Comparison of ENCODE assay signal across 12 mouse cellular contexts in genomic region chr5:131647104-131647682, GRCm38 (mm10).
DNase-seq lines count a peak whose midpoint lies in the region; ATAC-seq and TF ChIP-seq lines count a peak whose summit lies in the region.
"Had no signal": no experiment of that assay in that cellular context is flagged by ENCODE, and none has a peak within 500 bp of the region (broad histone marks: within the 10 kb centered on the region; RNA-seq: fewer than 3 reads in every experiment).

No protein-coding gene starts in this region.

- H3K36me3 ChIP-seq in kidney, embryonic 14.5 days (ENCODE audit: control insufficient read depth, insufficient read depth, low read length) = no peaks in the 10 kb centered on the region
- no peaks in the 10 kb centered on the region for H3K36me3 ChIP-seq in embryonic facial prominence, embryonic 10.5 days (replicated peaks)
- H3K36me3 ChIP-seq in forebrain, embryonic 15.5 days = no peaks in the 10 kb centered on the region

- H3K27ac ChIP-seq in gastrocnemius, adult 2 months = peak overlapping the region; percentile 61
- no peak overlapping the region for H3K27ac ChIP-seq in kidney, embryonic 14.5 days (ENCODE audit: low read depth, low read length)
- peak overlapping the region; percentile 5; the same call in 1 of the 2 replicates for H3K27ac ChIP-seq in embryonic facial prominence, embryonic 10.5 days (replicated peaks)
- H3K27ac ChIP-seq in forebrain, embryonic 15.5 days (replicated peaks) = peak overlapping the region; percentile 41; the same call in 1 of the 2 replicates

- H3K4me1 ChIP-seq in kidney, embryonic 14.5 days (ENCODE audit: control insufficient read depth, insufficient read depth, low read length) = peaks cover 44% of the 10 kb centered on the region
- peaks cover 68% of the 10 kb centered on the region for H3K4me1 ChIP-seq in embryonic facial prominence, embryonic 10.5 days
- H3K4me1 ChIP-seq in forebrain, embryonic 15.5 days = peaks cover 59% of the 10 kb centered on the region

- WGBS in kidney, embryonic 14.5 days = 39% methylated on average over 4 of the region's 4 CpGs
- 45% methylated on average over 4 of the region's 4 CpGs for WGBS in embryonic facial prominence, embryonic 10.5 days
- WGBS in forebrain, embryonic 15.5 days = 24% methylated on average over 4 of the region's 4 CpGs

- H3K4me2 ChIP-seq in kidney, embryonic 14.5 days (replicated peaks; ENCODE audit: low read depth, low read length) = no peak overlapping the region
- no peak overlapping the region for H3K4me2 ChIP-seq in forebrain, embryonic 15.5 days (replicated peaks)

- no peak for ATAC-seq in kidney, embryonic 14.5 days (ENCODE audit: low FRiP score, low TSS enrichment)
- ATAC-seq in forebrain, embryonic 15.5 days (replicated peaks) = no peak

- intact Hi-C loops in gastrocnemius, adult 2 months (cut with DNase I) = loop anchor here (5.0 kb wide), 2 partner anchors 90 to 110 kb away; no protein-coding TSS in a partner anchor
- intact Hi-C loops in gastrocnemius, postnatal 36 days (cut with DNase I) = no loop called here

- H3K9ac ChIP-seq in kidney, embryonic 14.5 days (ENCODE audit: low read depth, low read length) = no peak overlapping the region
- H3K9ac ChIP-seq in forebrain, embryonic 15.5 days (replicated peaks) = no peak overlapping the region

- H3K27me3 ChIP-seq in kidney, embryonic 14.5 days (ENCODE audit: control insufficient read depth, insufficient read depth, low read length) = no peaks in the 10 kb centered on the region
- peaks cover 82% of the 10 kb centered on the region for H3K27me3 ChIP-seq in embryonic facial prominence, embryonic 10.5 days (replicated peaks; ENCODE audit: low read depth, poor library complexity, severe bottlenecking)
- H3K27me3 ChIP-seq in forebrain, embryonic 15.5 days = no peaks in the 10 kb centered on the region

- DNase-seq in gastrocnemius, adult 2 months = no peak
- DNase-seq in gastrocnemius, postnatal 36 days = no peak
- peak; percentile 29 to 55 for DNase-seq in kidney, postnatal 36 days
- no peak for DNase-seq in embryonic facial prominence, embryonic 10.5 days (ENCODE audit: low spot score)
- no peak for DNase-seq in embryo, embryonic 10.5 days (ENCODE audit: low spot score)
- no peak for DNase-seq in layer of hippocampus, postnatal 14 days (ENCODE audit: low spot score in 2 of 2)
- DNase-seq: cerebellum, adult 18-20 months; right cerebral cortex, adult 18-20 months; thymus, postnatal 4 days had no signal

- peak overlapping the region; percentile 29; the same call in 1 of the 2 replicates for H3K4me3 ChIP-seq in gastrocnemius, adult 2 months
- H3K4me3 ChIP-seq in kidney, embryonic 14.5 days (ENCODE audit: low read length) = no peak overlapping the region
- H3K4me3 ChIP-seq in embryonic facial prominence, embryonic 10.5 days = no peak overlapping the region
- H3K4me3 ChIP-seq in forebrain, embryonic 15.5 days = no peak overlapping the region
- H3K4me3 ChIP-seq: layer of hippocampus, adult 2 months had no signal

- H3K9me3 ChIP-seq in kidney, embryonic 14.5 days (ENCODE audit: control insufficient read depth, low read length) = no peaks in the 10 kb centered on the region
- H3K9me3 ChIP-seq in embryonic facial prominence, embryonic 10.5 days = no peaks in the 10 kb centered on the region
- no peaks in the 10 kb centered on the region for H3K9me3 ChIP-seq in forebrain, embryonic 15.5 days

- no peak for TF ChIP-seq CTCF in gastrocnemius, adult 2 months (IDR thresholded peaks at IDR 0.05)

Comparison
In these comparisons a context has a peak if more than half of its experiments do, and no peak if none do; other contexts are left out.
1. DNase-seq: peak in kidney, postnatal 36 days (2 of 2); none in gastrocnemius, adult 2 months (single experiment), gastrocnemius, postnatal 36 days (0 of 2), embryonic facial prominence, embryonic 10.5 days (single experiment), embryo, embryonic 10.5 days (single experiment) and layer of hippocampus, postnatal 14 days (0 of 2).